Mouse (Mus musculus): Measurements from ENCODE around the gene Myh7b.

The Myh7b gene

GRCm38 (mm10) chr2:155610978-155611377 lies at the start of gene Myh7b:
Gene Myh7b, plus strand, starts transcription at chr2:155611212.
- in situ Hi-C loops (cut with MboI, MseI): no loop called here

- in situ Hi-C loops (cut with MboI, MseI): no loop called here
Observed at GRCm38 (mm10) chr2:155562209-155562608, 48.8 kb upstream of the Myh7b start.

- in situ Hi-C loops (cut with MboI, MseI): no loop called here
Observed at GRCm38 (mm10) chr2:155562934-155563333, 48.1 kb upstream of the Myh7b start.

- in situ Hi-C loops (cut with MboI, MseI): no loop called here
Observed at GRCm38 (mm10) chr2:155567751-155568150, 43.3 kb upstream of the Myh7b start.

- in situ Hi-C loops (cut with MboI, MseI): no loop called here
Observed at GRCm38 (mm10) chr2:155569223-155569807, 41.7 kb upstream of the Myh7b start.

GRCm38 (mm10) chr2:155573001-155573400 lies 38.0 kb upstream of the Myh7b start:
- in situ Hi-C loops (cut with MboI, MseI): no loop called here

GRCm38 (mm10) chr2:155573996-155574395 lies 37.0 kb upstream of the Myh7b start:
- in situ Hi-C loops (cut with MboI, MseI): no loop called here

GRCm38 (mm10) chr2:155574700-155575099 lies 36.3 kb upstream of the Myh7b start:
- in situ Hi-C loops (cut with MboI, MseI): no loop called here

- in situ Hi-C loops (cut with MboI, MseI): no loop called here
Observed at GRCm38 (mm10) chr2:155576656-155577055, 34.4 kb upstream of the Myh7b start.

GRCm38 (mm10) chr2:155580331-155580730 lies 30.7 kb upstream of the Myh7b start:
- in situ Hi-C loops (cut with MboI, MseI): loop anchor here (10.0 kb wide), 1 partner anchor 66 kb away; the partner anchor contains the start of genes Acss2 and Ggt7

GRCm38 (mm10) chr2:155582384-155582995 lies 28.5 kb upstream of the Myh7b start:
- in situ Hi-C loops (cut with MboI, MseI): loop anchor here (10.0 kb wide), 1 partner anchor 68 kb away; the partner anchor contains the start of genes Acss2 and Ggt7

GRCm38 (mm10) chr2:155582996-155583395 lies 28.0 kb upstream of the Myh7b start:
- in situ Hi-C loops (cut with MboI, MseI): loop anchor here (10.0 kb wide), 1 partner anchor 68 kb away; the partner anchor contains the start of genes Acss2 and Ggt7

- in situ Hi-C loops (cut with MboI, MseI): loop anchor here (10.0 kb wide), 1 partner anchor 69 kb away; the partner anchor contains the start of genes Acss2 and Ggt7
Observed at GRCm38 (mm10) chr2:155583927-155584530, 27.0 kb upstream of the Myh7b start.

GRCm38 (mm10) chr2:155585082-155585481 lies 25.9 kb upstream of the Myh7b start:
- in situ Hi-C loops (cut with MboI, MseI): loop anchor here (10.0 kb wide), 1 partner anchor 70 kb away; the partner anchor contains the start of genes Acss2 and Ggt7

- in situ Hi-C loops (cut with MboI, MseI): loop anchor here (10.0 kb wide), 1 partner anchor 71 kb away; the partner anchor contains the start of genes Acss2 and Ggt7
Observed at GRCm38 (mm10) chr2:155585486-155585885, 25.5 kb upstream of the Myh7b start.

GRCm38 (mm10) chr2:155588136-155588535 lies 22.9 kb upstream of the Myh7b start:
- in situ Hi-C loops (cut with MboI, MseI): loop anchor here (10.0 kb wide), 1 partner anchor 73 kb away; the partner anchor contains the start of genes Acss2 and Ggt7

- in situ Hi-C loops (cut with MboI, MseI): loop anchor here (10.0 kb wide), 1 partner anchor 75 kb away; the partner anchor contains the start of genes Acss2 and Ggt7
Observed at GRCm38 (mm10) chr2:155589521-155589920, 21.5 kb upstream of the Myh7b start.

GRCm38 (mm10) chr2:155590876-155591275 lies 20.1 kb upstream of the Myh7b start:
- in situ Hi-C loops (cut with MboI, MseI): no loop called here

- in situ Hi-C loops (cut with MboI, MseI): no loop called here
Observed at GRCm38 (mm10) chr2:155591676-155592075, 19.3 kb upstream of the Myh7b start.

GRCm38 (mm10) chr2:155592137-155592853 lies 18.7 kb upstream of the Myh7b start, which contains the start of gene Gss:
Gene Gss, minus strand, starts transcription at chr2:155592810.
- in situ Hi-C loops (cut with MboI, MseI): no loop called here

- in situ Hi-C loops (cut with MboI, MseI): no loop called here
Observed at GRCm38 (mm10) chr2:155592854-155593283, 18.1 kb upstream of the Myh7b start.
